Mouse (Mus musculus) limb, embryonic 14.5 days (tissue): Measurements from ENCODE around the gene Ifna5. TPM values are rescaled to one million over a fixed set of nuclear protein-coding genes. Genes with fewer than 3 reads are reported as not detected.
A peak's percentile ranks its signal among the peaks of the same experiment; 100 is the strongest.

Experiments
- ATAC-seq: fragments of 200-750 bp; cut with Nextera tagmentation; 2 replicates; pipeline ENCODE4 v1.8.0; 2017; ENCODE audit warnings: low read depth, moderate number of reproducible peaks, moderate TSS enrichment; ENCODE audit not compliant: low FRiP score
- DNase-seq: peaks from one replicate; pipeline ENCODE4 v3.0.0-alpha.2; 2015; ENCODE audit warnings: low spot score
- H3K27ac ChIP-seq: fragments of 300-500 bp; sonication (generic); replicated peaks from 2 replicates; pipeline ENCODE4 v1.5.1; 2014; ENCODE audit warnings: low read depth, mild to moderate bottlenecking, low read length, moderate library complexity, mixed read lengths
- H3K27me3 ChIP-seq: fragments of 300-500 bp; sonication (generic); 2 replicates; pipeline ENCODE4 v1.6.1; 2014; ENCODE audit warnings: low read length, mixed read lengths; ENCODE audit not compliant: control insufficient read depth, insufficient read depth
- H3K36me3 ChIP-seq: fragments of 300-500 bp; sonication (generic); 2 replicates; pipeline ENCODE4 v1.6.1; 2014; ENCODE audit warnings: mild to moderate bottlenecking, low read length, moderate library complexity, mixed read lengths; ENCODE audit not compliant: control insufficient read depth, insufficient read depth
- H3K4me1 ChIP-seq: fragments of 300-500 bp; sonication (generic); 2 replicates; pipeline ENCODE4 v1.6.1; 2014; ENCODE audit warnings: antibody characterized with exemption, low read length, mixed read lengths; ENCODE audit not compliant: control insufficient read depth, insufficient read depth
- H3K4me2 ChIP-seq: fragments of 300-500 bp; sonication (generic); replicated peaks from 2 replicates; pipeline ENCODE4 v1.6.1; 2014; ENCODE audit warnings: low read depth, mild to moderate bottlenecking, low read length, moderate library complexity; ENCODE audit not compliant: severe bottlenecking
- H3K4me3 ChIP-seq: fragments of 300-500 bp; sonication (generic); replicated peaks from 2 replicates; pipeline ENCODE4 v1.5.1; 2014; ENCODE audit warnings: low read length
- H3K9ac ChIP-seq: fragments of 300-500 bp; sonication (generic); 2 replicates; pipeline ENCODE4 v1.6.1; 2014; ENCODE audit warnings: mild to moderate bottlenecking, low read depth, low read length, moderate library complexity; ENCODE audit not compliant: severe bottlenecking
- H3K9me3 ChIP-seq: fragments of 300-500 bp; sonication (generic); 2 replicates; pipeline ENCODE4 v1.6.1; 2016; ENCODE audit warnings: low read length; ENCODE audit not compliant: control insufficient read depth
- POLR2A ChIP-seq: fragments of 200-500 bp; IDR thresholded peaks from 2 replicates; pipeline ENCODE4 v1.8.0; 2012; ENCODE audit warnings: inconsistent platforms, mild to moderate bottlenecking, moderate library complexity, borderline replicate concordance; ENCODE audit not compliant: insufficient read depth, insufficient read length; ENCODE audit errors: extremely low read depth
- WGBS: fragments of 180-500 bp; shearing (Covaris S2); extraction: QIAGEN DNeasy Blood & Tissue Kit; methylation state at CpG from one replicate; pipeline ENCODE4 v1.1.7; 2014; 5-methylcytosine and 5-hydroxymethylcytosine counted together
- polyA plus RNA-seq, 2 experiments: library from polyadenylated mRNA; depleted of rRNA in 1 of 2; stranded (reverse) in 1 of 2; unstranded in 1 of 2; fragments of >200 nt; fragmentation: Nextera tagmentation in 1 of 2; extraction: Ambion mirVana in 1 of 2; gene quantifications; 2 replicates each; pipeline versions ENCODE4 v1.2.1 to v1.2.3; 2012 to 2014

Ifna5 gene
- polyA plus RNA-seq, 2 experiments, result not detected

GRCm38 (mm10) chr4:88838828-88839227 is 3.5 kb downstream of the Ifna5 start:
- peak; percentile 10 for DNase-seq
- Histone ChIP-seq H3K9ac (no peak overlapping the region), H3K4me2 (no peak overlapping the region), H3K9me3 (no peaks in the 10 kb centered on the region), H3K27me3 (no peaks in the 10 kb centered on the region), H3K4me1 (no peaks in the 10 kb centered on the region), H3K4me3 (no peak overlapping the region), H3K27ac (no peak overlapping the region), H3K36me3 (no peaks in the 10 kb centered on the region)
- 44% methylated on average over 3 of the region's 3 CpGs for WGBS
- no peak for ATAC-seq
- no peak for TF ChIP-seq POLR2A

GRCm38 (mm10) chr4:88840058-88840457 is 4.7 kb downstream of the Ifna5 start:
- Histone ChIP-seq H3K4me1 (no peaks in the 10 kb centered on the region), H3K27me3 (no peaks in the 10 kb centered on the region), H3K4me3 (no peak overlapping the region), H3K9me3 (no peaks in the 10 kb centered on the region), H3K36me3 (no peaks in the 10 kb centered on the region), H3K4me2 (no peak overlapping the region), H3K9ac (no peak overlapping the region), H3K27ac (no peak overlapping the region)
- DNase-seq, result no peak
- no peak for ATAC-seq
- no peak for TF ChIP-seq POLR2A
- WGBS, result 69% methylated on average over 3 of the region's 3 CpGs

GRCm38 (mm10) chr4:88841438-88841911 is 6.2 kb downstream of the Ifna5 start, which contains the start of gene Ifna4:
Ifna4 (plus strand) TSS chr4:88841861.
- no peaks in the 10 kb centered on the region for H3K9me3 ChIP-seq
- WGBS, result 54% methylated on average over 2 of the region's 2 CpGs
- no peaks in the 10 kb centered on the region for H3K27me3 ChIP-seq
- no peak for ATAC-seq
- no peaks in the 10 kb centered on the region for H3K4me1 ChIP-seq
- no peaks in the 10 kb centered on the region for H3K36me3 ChIP-seq
- H3K4me2 ChIP-seq, result no peak within 1 kb of the TSS
- DNase-seq, result no peak
- no peak within 1 kb of the TSS for H3K9ac ChIP-seq
- H3K27ac ChIP-seq, result no peak within 1 kb of the TSS
- no peak for TF ChIP-seq POLR2A
- H3K4me3 ChIP-seq, result no peak within 1 kb of the TSS

- no peak overlapping the region for H3K4me2 ChIP-seq
- ATAC-seq (no peak), DNase-seq (no peak)
- H3K27me3 ChIP-seq, result no peaks in the 10 kb centered on the region
- no peaks in the 10 kb centered on the region for H3K36me3 ChIP-seq
- no peaks in the 10 kb centered on the region for H3K4me1 ChIP-seq
- TF ChIP-seq POLR2A, result no peak
- H3K9ac ChIP-seq, result no peak overlapping the region
- 55% methylated on average over 2 of the region's 2 CpGs for WGBS
- H3K4me3 ChIP-seq, result no peak overlapping the region
- H3K27ac ChIP-seq, result no peak overlapping the region
- no peaks in the 10 kb centered on the region for H3K9me3 ChIP-seq
These were observed 10.0 kb downstream of the Ifna5 start for GRCm38 (mm10) chr4:88845334-88845733.

GRCm38 (mm10) chr4:88849698-88850097 is 14.4 kb downstream of the Ifna5 start, which contains the start of gene Ifna1:
Ifna1 (plus strand) TSS chr4:88850087.
- H3K27ac ChIP-seq, result no peak within 1 kb of the TSS
- TF ChIP-seq POLR2A, result no peak
- H3K9me3 ChIP-seq, result no peaks in the 10 kb centered on the region
- no peak within 1 kb of the TSS for H3K4me3 ChIP-seq
- no peak within 1 kb of the TSS for H3K4me2 ChIP-seq
- ATAC-seq, result no peak
- 59% methylated on average over 1 of the region's 1 CpGs for WGBS
- no peaks in the 10 kb centered on the region for H3K36me3 ChIP-seq
- no peaks in the 10 kb centered on the region for H3K4me1 ChIP-seq
- DNase-seq, result no peak
- H3K27me3 ChIP-seq, result no peaks in the 10 kb centered on the region
- no peak within 1 kb of the TSS for H3K9ac ChIP-seq
